In genomic region chr17:14993139-14993832, GRCm38 (mm10) we compare ENCODE assay signal across 8 mouse cellular contexts. TPM values are rescaled to one million over a fixed set of nuclear protein-coding genes. Genes with fewer than 3 reads are reported as not detected.
DNase-seq lines count a peak whose midpoint lies in the region; ATAC-seq and TF ChIP-seq lines count a peak whose summit lies in the region.
"Not testable (repeated sequence)": the region's sequence is repeated elsewhere in the genome, so short reads cannot be mapped to it uniquely, and the experiment has no call there.

No protein-coding gene starts in this region.

- H3K9ac ChIP-seq in forebrain, embryonic 14.5 days (ENCODE audit: low read length); heart, embryonic 16.5 days (ENCODE audit: low read length); intestine, embryonic 14.5 days (ENCODE audit: low read length); limb, embryonic 14.5 days (ENCODE audit: low read depth, low read length, severe bottlenecking); lung, embryonic 16.5 days (ENCODE audit: low read length); midbrain, postnatal 0 days (replicated peaks; ENCODE audit: low read length, poor library complexity, severe bottlenecking); stomach, postnatal 0 days (ENCODE audit: low read length): not testable (repeated sequence)

- H3K4me3 ChIP-seq in forebrain, embryonic 14.5 days (ENCODE audit: low read depth, low read length); heart, embryonic 16.5 days (ENCODE audit: low read length); intestine, embryonic 14.5 days (ENCODE audit: low read depth, low read length); limb, embryonic 14.5 days (replicated peaks; ENCODE audit: low read length); lung, embryonic 16.5 days (ENCODE audit: low read length); midbrain, postnatal 0 days (ENCODE audit: low read depth, low read length); stomach, postnatal 0 days (ENCODE audit: low read depth, low read length): not testable (repeated sequence)

- not testable (repeated sequence) for H3K9me3 ChIP-seq in forebrain, embryonic 14.5 days (replicated peaks; ENCODE audit: control insufficient read depth, low read length); heart, embryonic 16.5 days (replicated peaks; ENCODE audit: control insufficient read depth, low read length); intestine, embryonic 14.5 days (ENCODE audit: control insufficient read depth, low read length); limb, embryonic 14.5 days (ENCODE audit: control insufficient read depth, low read length); lung, embryonic 16.5 days (ENCODE audit: control insufficient read depth, low read length); midbrain, postnatal 0 days (ENCODE audit: low read length); stomach, postnatal 0 days (ENCODE audit: control insufficient read depth, low read length)

- H3K27me3 ChIP-seq in forebrain, embryonic 14.5 days (replicated peaks; ENCODE audit: control insufficient read depth, insufficient read depth, low read length); heart, embryonic 16.5 days (ENCODE audit: control insufficient read depth, insufficient read depth, low read length); intestine, embryonic 14.5 days (replicated peaks; ENCODE audit: control insufficient read depth, insufficient read depth, low read length); limb, embryonic 14.5 days (ENCODE audit: control insufficient read depth, insufficient read depth, low read length); lung, embryonic 16.5 days (ENCODE audit: control insufficient read depth, insufficient read depth, low read depth, low read length); midbrain, postnatal 0 days (ENCODE audit: insufficient read depth, low read length); stomach, postnatal 0 days (ENCODE audit: control insufficient read depth, insufficient read depth, low read length): not testable (repeated sequence)

- TF ChIP-seq POLR2A in limb, embryonic 14.5 days (IDR thresholded peaks at IDR 0.05; ENCODE audit: borderline replicate concordance, extremely low read depth, insufficient read depth, insufficient read length): not testable (repeated sequence)

- not testable (repeated sequence) for H3K36me3 ChIP-seq in forebrain, embryonic 14.5 days (ENCODE audit: control insufficient read depth, insufficient read depth, low read length); heart, embryonic 16.5 days (ENCODE audit: control insufficient read depth, insufficient read depth); intestine, embryonic 14.5 days (ENCODE audit: control insufficient read depth, insufficient read depth, low read length); limb, embryonic 14.5 days (ENCODE audit: control insufficient read depth, insufficient read depth, low read length); lung, embryonic 16.5 days (ENCODE audit: control insufficient read depth, insufficient read depth, low read length); midbrain, postnatal 0 days (ENCODE audit: insufficient read depth, low read length); stomach, postnatal 0 days (ENCODE audit: control insufficient read depth, insufficient read depth, low read length)

- not testable (repeated sequence) for TF ChIP-seq CTCF in midbrain, postnatal 0 days (IDR thresholded peaks at IDR 0.05); stomach, postnatal 0 days (IDR thresholded peaks at IDR 0.05; ENCODE audit: low read depth)

- no CpG with 5 or more reads among the region's 47 CpGs for WGBS in forebrain, embryonic 14.5 days
- no CpG with 5 or more reads among the region's 47 CpGs for WGBS in heart, embryonic 16.5 days
- WGBS in intestine, embryonic 14.5 days: no CpG with 5 or more reads among the region's 47 CpGs
- WGBS in limb, embryonic 14.5 days: no CpG with 5 or more reads among the region's 47 CpGs
- no CpG with 5 or more reads among the region's 47 CpGs for WGBS in lung, embryonic 16.5 days
- no CpG with 5 or more reads among the region's 47 CpGs for WGBS in midbrain, postnatal 0 days
- no CpG with 5 or more reads among the region's 47 CpGs for WGBS in stomach, postnatal 0 days

- not testable (repeated sequence) for H3K4me2 ChIP-seq in forebrain, embryonic 14.5 days (ENCODE audit: low read length); heart, embryonic 16.5 days (ENCODE audit: low read depth, low read length); intestine, embryonic 14.5 days (ENCODE audit: low read length); limb, embryonic 14.5 days (replicated peaks; ENCODE audit: low read depth, low read length, severe bottlenecking); lung, embryonic 16.5 days (ENCODE audit: low read depth, low read length); midbrain, postnatal 0 days (ENCODE audit: low read depth, low read length, poor library complexity, severe bottlenecking); stomach, postnatal 0 days (replicated peaks; ENCODE audit: low read depth)

- peak; percentile 66 for ATAC-seq in common myeloid progenitor, adult 5-6 weeks (replicated peaks; ENCODE audit: low read depth, poor library complexity, severe bottlenecking)
- peak; percentile 95 for ATAC-seq in forebrain, embryonic 14.5 days
- peak; percentile 85 for ATAC-seq in heart, embryonic 16.5 days (replicated peaks; ENCODE audit: extremely low read depth, insufficient read depth, low FRiP score)
- ATAC-seq in intestine, embryonic 14.5 days (replicated peaks; ENCODE audit: low FRiP score, low TSS enrichment, low read depth): peak; percentile 86
- ATAC-seq in limb, embryonic 14.5 days (ENCODE audit: low FRiP score, low read depth): peak; percentile 93
- ATAC-seq in lung, embryonic 16.5 days (ENCODE audit: low read depth): peak; percentile 84
- ATAC-seq in midbrain, postnatal 0 days (ENCODE audit: low FRiP score): peak; percentile 89
- ATAC-seq in stomach, postnatal 0 days (ENCODE audit: low FRiP score, low TSS enrichment): peak; percentile 70

- not testable (repeated sequence) for DNase-seq in forebrain, embryonic 14.5 days (ENCODE audit: low spot score); intestine, embryonic 14.5 days (ENCODE audit: low spot score); limb, embryonic 14.5 days (ENCODE audit: low spot score); midbrain, postnatal 0 days (ENCODE audit: low spot score); stomach, postnatal 0 days (ENCODE audit: low spot score)

- H3K27ac ChIP-seq in forebrain, embryonic 14.5 days (ENCODE audit: low read depth, low read length); heart, embryonic 16.5 days (ENCODE audit: low read length); intestine, embryonic 14.5 days (ENCODE audit: low read depth); limb, embryonic 14.5 days (replicated peaks; ENCODE audit: low read depth, low read length); lung, embryonic 16.5 days (ENCODE audit: low read length); midbrain, postnatal 0 days (ENCODE audit: low read depth, low read length); stomach, postnatal 0 days (replicated peaks): not testable (repeated sequence)

- TF ChIP-seq EP300 in stomach, postnatal 0 days (optimal IDR thresholded peaks at IDR 0.05): not testable (repeated sequence)

- H3K4me1 ChIP-seq in forebrain, embryonic 14.5 days (ENCODE audit: control insufficient read depth, insufficient read depth, low read length); heart, embryonic 16.5 days (ENCODE audit: control insufficient read depth, insufficient read depth, low read length); intestine, embryonic 14.5 days (replicated peaks; ENCODE audit: control insufficient read depth, insufficient read depth, low read length); limb, embryonic 14.5 days (ENCODE audit: control insufficient read depth, insufficient read depth, low read length); lung, embryonic 16.5 days (replicated peaks; ENCODE audit: control insufficient read depth, insufficient read depth, low read length); midbrain, postnatal 0 days (ENCODE audit: insufficient read depth, low read length); stomach, postnatal 0 days (replicated peaks; ENCODE audit: control insufficient read depth, insufficient read depth): not testable (repeated sequence)

RNA-seq across cellular contexts. Expression of gene Gm3417, which starts 14.7 kb away (rescaled TPM):
- total RNA-seq in common myeloid progenitor, adult 5-6 weeks (2017): 2.6 TPM in 1 of 2 replicates, not detected in the other
- polyA plus RNA-seq in forebrain, embryonic 14.5 days (2014; fragmentation: Nextera tagmentation; extraction: Ambion mirVana): 0.62 and 0.78 TPM in 2 replicates
- 2.1 TPM in 1 of 2 replicates, not detected in the other for polyA plus RNA-seq in heart, embryonic 16.5 days (2015; fragmentation: Nextera tagmentation; extraction: Ambion mirVana)
- polyA plus RNA-seq in intestine, embryonic 14.5 days (2014; fragmentation: Nextera tagmentation; extraction: Ambion mirVana): 1.6 TPM in 1 of 2 replicates, not detected in the other
- 0.54 TPM in 1 of 2 replicates, not detected in the other for polyA plus RNA-seq in limb, embryonic 14.5 days (2012; rRNA removed)
- polyA plus RNA-seq in limb, embryonic 14.5 days (2014; fragmentation: Nextera tagmentation; extraction: Ambion mirVana): not detected in 2 replicates
- polyA plus RNA-seq in lung, embryonic 16.5 days (2015; fragmentation: Nextera tagmentation; extraction: Ambion mirVana): 1.6 and 1.8 TPM in 2 replicates
- total RNA-seq in midbrain, postnatal 0 days (2014; rRNA removed): 4.1 TPM in 1 of 2 replicates, not detected in the other
- 0.86 and 2.7 TPM in 2 replicates for polyA plus RNA-seq in midbrain, postnatal 0 days (2015; fragmentation: Nextera tagmentation; extraction: Ambion mirVana)
- polyA plus RNA-seq in stomach, postnatal 0 days (2015; fragmentation: Nextera tagmentation; extraction: Ambion mirVana): 1.6 TPM in 1 of 2 replicates, not detected in the other

RNA-seq across cellular contexts. Expression of gene 9030025P20Rik, which starts 15.0 kb away (rescaled TPM):
- total RNA-seq in common myeloid progenitor, adult 5-6 weeks (2017): 8.2 and 9.0 TPM in 2 replicates
- polyA plus RNA-seq in forebrain, embryonic 14.5 days (2014; fragmentation: Nextera tagmentation; extraction: Ambion mirVana): 5.0 and 8.2 TPM in 2 replicates
- 6.3 and 6.4 TPM in 2 replicates for polyA plus RNA-seq in heart, embryonic 16.5 days (2015; fragmentation: Nextera tagmentation; extraction: Ambion mirVana)
- 5.7 and 9.4 TPM in 2 replicates for polyA plus RNA-seq in intestine, embryonic 14.5 days (2014; fragmentation: Nextera tagmentation; extraction: Ambion mirVana)
- 20.4 and 21.4 TPM in 2 replicates for polyA plus RNA-seq in limb, embryonic 14.5 days (2012; rRNA removed)
- polyA plus RNA-seq in limb, embryonic 14.5 days (2014; fragmentation: Nextera tagmentation; extraction: Ambion mirVana): 5.1 and 6.8 TPM in 2 replicates
- 8.3 and 8.7 TPM in 2 replicates for polyA plus RNA-seq in lung, embryonic 16.5 days (2015; fragmentation: Nextera tagmentation; extraction: Ambion mirVana)
- total RNA-seq in midbrain, postnatal 0 days (2014; rRNA removed): 8.7 and 10.6 TPM in 2 replicates
- 7.0 and 7.1 TPM in 2 replicates for polyA plus RNA-seq in midbrain, postnatal 0 days (2015; fragmentation: Nextera tagmentation; extraction: Ambion mirVana)
- 4.6 and 5.1 TPM in 2 replicates for polyA plus RNA-seq in stomach, postnatal 0 days (2015; fragmentation: Nextera tagmentation; extraction: Ambion mirVana)

RNA-seq across cellular contexts. Expression of gene Gm3435, which starts 16.7 kb away (rescaled TPM):
- 0.39 and 2.5 TPM in 2 replicates for total RNA-seq in common myeloid progenitor, adult 5-6 weeks (2017)
- 6.7 and 7.0 TPM in 2 replicates for polyA plus RNA-seq in forebrain, embryonic 14.5 days (2014; fragmentation: Nextera tagmentation; extraction: Ambion mirVana)
- 5.1 and 5.3 TPM in 2 replicates for polyA plus RNA-seq in heart, embryonic 16.5 days (2015; fragmentation: Nextera tagmentation; extraction: Ambion mirVana)
- 4.5 and 5.1 TPM in 2 replicates for polyA plus RNA-seq in intestine, embryonic 14.5 days (2014; fragmentation: Nextera tagmentation; extraction: Ambion mirVana)
- polyA plus RNA-seq in limb, embryonic 14.5 days (2012; rRNA removed): 4.3 and 5.3 TPM in 2 replicates
- polyA plus RNA-seq in limb, embryonic 14.5 days (2014; fragmentation: Nextera tagmentation; extraction: Ambion mirVana): 3.2 and 4.6 TPM in 2 replicates
- 8.4 and 9.7 TPM in 2 replicates for polyA plus RNA-seq in lung, embryonic 16.5 days (2015; fragmentation: Nextera tagmentation; extraction: Ambion mirVana)
- total RNA-seq in midbrain, postnatal 0 days (2014; rRNA removed): 4.0 and 4.8 TPM in 2 replicates
- polyA plus RNA-seq in midbrain, postnatal 0 days (2015; fragmentation: Nextera tagmentation; extraction: Ambion mirVana): 8.7 and 9.1 TPM in 2 replicates
- polyA plus RNA-seq in stomach, postnatal 0 days (2015; fragmentation: Nextera tagmentation; extraction: Ambion mirVana): 5.4 and 5.8 TPM in 2 replicates

RNA-seq across cellular contexts. Expression of gene Phf10, which starts 32.2 kb away (rescaled TPM):
- 105 and 124 TPM in 2 replicates for total RNA-seq in common myeloid progenitor, adult 5-6 weeks (2017)
- 23.7 TPM in 2 replicates for polyA plus RNA-seq in forebrain, embryonic 14.5 days (2014; fragmentation: Nextera tagmentation; extraction: Ambion mirVana)
- polyA plus RNA-seq in heart, embryonic 16.5 days (2015; fragmentation: Nextera tagmentation; extraction: Ambion mirVana): 27.2 TPM in 2 replicates
- polyA plus RNA-seq in intestine, embryonic 14.5 days (2014; fragmentation: Nextera tagmentation; extraction: Ambion mirVana): 45.1 and 48.6 TPM in 2 replicates
- polyA plus RNA-seq in limb, embryonic 14.5 days (2012; rRNA removed): 84.6 and 114 TPM in 2 replicates
- polyA plus RNA-seq in limb, embryonic 14.5 days (2014; fragmentation: Nextera tagmentation; extraction: Ambion mirVana): 51.4 and 53.6 TPM in 2 replicates
- polyA plus RNA-seq in lung, embryonic 16.5 days (2015; fragmentation: Nextera tagmentation; extraction: Ambion mirVana): 36.1 and 36.6 TPM in 2 replicates
- 48.8 and 49.9 TPM in 2 replicates for total RNA-seq in midbrain, postnatal 0 days (2014; rRNA removed)
- 12.3 and 14.3 TPM in 2 replicates for polyA plus RNA-seq in midbrain, postnatal 0 days (2015; fragmentation: Nextera tagmentation; extraction: Ambion mirVana)
- 29.5 and 31.3 TPM in 2 replicates for polyA plus RNA-seq in stomach, postnatal 0 days (2015; fragmentation: Nextera tagmentation; extraction: Ambion mirVana)

RNA-seq across cellular contexts. Expression of gene Ermard, which starts 47.7 kb away (rescaled TPM):
- 24.0 and 48.0 TPM in 2 replicates for total RNA-seq in common myeloid progenitor, adult 5-6 weeks (2017)
- 54.7 and 67.5 TPM in 2 replicates for polyA plus RNA-seq in forebrain, embryonic 14.5 days (2014; fragmentation: Nextera tagmentation; extraction: Ambion mirVana)
- polyA plus RNA-seq in heart, embryonic 16.5 days (2015; fragmentation: Nextera tagmentation; extraction: Ambion mirVana): 57.1 and 68.3 TPM in 2 replicates
- polyA plus RNA-seq in intestine, embryonic 14.5 days (2014; fragmentation: Nextera tagmentation; extraction: Ambion mirVana): 61.9 and 75.4 TPM in 2 replicates
- 89.0 and 93.8 TPM in 2 replicates for polyA plus RNA-seq in limb, embryonic 14.5 days (2012; rRNA removed)
- polyA plus RNA-seq in limb, embryonic 14.5 days (2014; fragmentation: Nextera tagmentation; extraction: Ambion mirVana): 59.9 and 79.9 TPM in 2 replicates
- 85.1 and 91.1 TPM in 2 replicates for polyA plus RNA-seq in lung, embryonic 16.5 days (2015; fragmentation: Nextera tagmentation; extraction: Ambion mirVana)
- 38.4 and 45.2 TPM in 2 replicates for total RNA-seq in midbrain, postnatal 0 days (2014; rRNA removed)
- polyA plus RNA-seq in midbrain, postnatal 0 days (2015; fragmentation: Nextera tagmentation; extraction: Ambion mirVana): 42.9 and 58.9 TPM in 2 replicates
- polyA plus RNA-seq in stomach, postnatal 0 days (2015; fragmentation: Nextera tagmentation; extraction: Ambion mirVana): 33.3 and 36.2 TPM in 2 replicates
